Mouse (Mus musculus) G1E (cell line): ENCODE results near the gene Hspbp1.

ENCODE experiments used
- CTCF ChIP-seq: IDR thresholded peaks from 2 replicates; pipeline ENCODE4 v1.5.1; 2012; ENCODE audit warnings: low read depth, low read length, inconsistent platforms, mixed read lengths
- GATA1 ChIP-seq: IDR thresholded peaks from 2 replicates; pipeline ENCODE4 v1.6.1; 2012; ENCODE audit warnings: borderline replicate concordance, low read length, inconsistent platforms, mixed read lengths
- POLR2AphosphoS5 ChIP-seq: IDR thresholded peaks from 2 replicates; pipeline ENCODE4 v1.6.1; 2012; ENCODE audit warnings: low read depth, low read length, inconsistent platforms; ENCODE audit not compliant: insufficient replicate concordance
- TAL1 ChIP-seq: conservative IDR thresholded peaks from 2 replicates; pipeline ENCODE4 v1.6.1; 2012; ENCODE audit warnings: low read depth, low read length, inconsistent platforms, mixed read lengths

DNA sequence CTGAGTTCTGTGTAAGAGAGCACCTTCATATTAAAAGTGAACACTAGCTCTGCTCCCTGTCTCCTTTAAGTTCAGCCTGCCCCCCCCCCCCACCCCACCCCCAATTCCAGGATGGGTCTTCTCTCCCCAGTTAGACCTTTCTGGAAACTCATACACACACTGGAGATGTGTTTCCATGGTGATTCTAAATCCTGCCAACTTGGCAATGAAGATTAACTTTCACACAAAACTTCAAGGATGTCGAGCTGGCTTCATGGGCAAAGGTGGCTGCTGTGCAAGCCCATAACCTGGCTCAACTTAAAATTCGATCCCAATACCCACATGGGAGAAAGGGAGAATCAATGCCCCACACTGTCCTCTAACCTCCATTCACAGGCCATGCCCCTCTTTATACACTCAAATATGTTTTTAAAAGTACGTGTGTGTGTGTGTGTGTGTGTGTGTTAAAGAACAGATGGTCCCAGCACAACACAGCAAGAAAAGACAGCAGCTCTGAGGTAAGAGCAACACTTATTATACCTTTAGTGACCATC lies 24.9 kb downstream of the Hspbp1 start:
- TF ChIP-seq TAL1 = no peak
- no peak for TF ChIP-seq CTCF
- no peak for TF ChIP-seq GATA1
- no peak for TF ChIP-seq POLR2AphosphoS5
